Mouse (Mus musculus) limb, embryonic 14.5 days (tissue): ENCODE measurements around the gene Clec3a. TPM values are rescaled to one million over a fixed set of nuclear protein-coding genes. Genes with fewer than 3 reads are reported as not detected.

Experiments used
- ATAC-seq: fragments of 200-750 bp; cut with Nextera tagmentation; 2 replicates; pipeline ENCODE4 v1.8.0; 2017; ENCODE audit warnings: low read depth, moderate number of reproducible peaks, moderate TSS enrichment; ENCODE audit not compliant: low FRiP score
- DNase-seq: peaks from one replicate; pipeline ENCODE4 v3.0.0-alpha.2; 2015; ENCODE audit warnings: low spot score
- H3K27ac ChIP-seq: fragments of 300-500 bp; sonication (generic); replicated peaks from 2 replicates; pipeline ENCODE4 v1.5.1; 2014; ENCODE audit warnings: low read depth, mild to moderate bottlenecking, low read length, moderate library complexity, mixed read lengths
- H3K27me3 ChIP-seq: fragments of 300-500 bp; sonication (generic); 2 replicates; pipeline ENCODE4 v1.6.1; 2014; ENCODE audit warnings: low read length, mixed read lengths; ENCODE audit not compliant: control insufficient read depth, insufficient read depth
- H3K36me3 ChIP-seq: fragments of 300-500 bp; sonication (generic); 2 replicates; pipeline ENCODE4 v1.6.1; 2014; ENCODE audit warnings: mild to moderate bottlenecking, low read length, moderate library complexity, mixed read lengths; ENCODE audit not compliant: control insufficient read depth, insufficient read depth
- H3K4me1 ChIP-seq: fragments of 300-500 bp; sonication (generic); 2 replicates; pipeline ENCODE4 v1.6.1; 2014; ENCODE audit warnings: antibody characterized with exemption, low read length, mixed read lengths; ENCODE audit not compliant: control insufficient read depth, insufficient read depth
- H3K4me2 ChIP-seq: fragments of 300-500 bp; sonication (generic); replicated peaks from 2 replicates; pipeline ENCODE4 v1.6.1; 2014; ENCODE audit warnings: low read depth, mild to moderate bottlenecking, low read length, moderate library complexity; ENCODE audit not compliant: severe bottlenecking
- H3K4me3 ChIP-seq: fragments of 300-500 bp; sonication (generic); replicated peaks from 2 replicates; pipeline ENCODE4 v1.5.1; 2014; ENCODE audit warnings: low read length
- H3K9ac ChIP-seq: fragments of 300-500 bp; sonication (generic); 2 replicates; pipeline ENCODE4 v1.6.1; 2014; ENCODE audit warnings: mild to moderate bottlenecking, low read depth, low read length, moderate library complexity; ENCODE audit not compliant: severe bottlenecking
- H3K9me3 ChIP-seq: fragments of 300-500 bp; sonication (generic); 2 replicates; pipeline ENCODE4 v1.6.1; 2016; ENCODE audit warnings: low read length; ENCODE audit not compliant: control insufficient read depth
- POLR2A ChIP-seq: fragments of 200-500 bp; IDR thresholded peaks from 2 replicates; pipeline ENCODE4 v1.8.0; 2012; ENCODE audit warnings: inconsistent platforms, mild to moderate bottlenecking, moderate library complexity, borderline replicate concordance; ENCODE audit not compliant: insufficient read depth, insufficient read length; ENCODE audit errors: extremely low read depth
- WGBS: fragments of 180-500 bp; shearing (Covaris S2); extraction: QIAGEN DNeasy Blood & Tissue Kit; methylation state at CpG from one replicate; pipeline ENCODE4 v1.1.7; 2014; 5-methylcytosine and 5-hydroxymethylcytosine counted together
- polyA plus RNA-seq, 2 experiments: library from polyadenylated mRNA; depleted of rRNA in 1 of 2; stranded (reverse) in 1 of 2; unstranded in 1 of 2; fragments of >200 nt; fragmentation: Nextera tagmentation in 1 of 2; extraction: Ambion mirVana in 1 of 2; gene quantifications; 2 replicates each; pipeline versions ENCODE4 v1.2.1 to v1.2.3; 2012 to 2014

Clec3a gene
- polyA plus RNA-seq, 2 experiments, result 3.4 to 8.3 TPM

- 92% methylated on average over 10 of the region's 10 CpGs for WGBS
- TF ChIP-seq POLR2A, result no peak
- ATAC-seq, result no peak
Measured at GRCm38 (mm10) chr8:114469208-114469590, 51.3 kb downstream of the Clec3a start.

GRCm38 (mm10) chr8:114473546-114473945, 55.7 kb downstream of the Clec3a start:
- H3K4me3 ChIP-seq, result no peak overlapping the region
- no peak for TF ChIP-seq POLR2A
- H3K9me3 ChIP-seq, result no peaks in the 10 kb centered on the region
- no peaks in the 10 kb centered on the region for H3K27me3 ChIP-seq
- no peak for ATAC-seq
- no peak overlapping the region for H3K9ac ChIP-seq
- 93% methylated on average over 11 of the region's 11 CpGs for WGBS
- no peaks in the 10 kb centered on the region for H3K4me1 ChIP-seq
- H3K27ac ChIP-seq, result no peak overlapping the region
- no peak for DNase-seq
- H3K4me2 ChIP-seq, result no peak overlapping the region
- no peaks in the 10 kb centered on the region for H3K36me3 ChIP-seq

More at GRCm38 (mm10) chr8:114469208-114469590, 51.3 kb downstream of the Clec3a start:
- H3K4me2 ChIP-seq, result no peak overlapping the region
- DNase-seq, result no peak
- no peaks in the 10 kb centered on the region for H3K36me3 ChIP-seq
- H3K27ac ChIP-seq, result no peak overlapping the region
- H3K27me3 ChIP-seq, result no peaks in the 10 kb centered on the region
- no peaks in the 10 kb centered on the region for H3K4me1 ChIP-seq
- H3K9me3 ChIP-seq, result no peaks in the 10 kb centered on the region
- H3K9ac ChIP-seq, result no peak overlapping the region
- no peak overlapping the region for H3K4me3 ChIP-seq

Other genes with a start within 250 kb of the Clec3a start
- 9.9 and 10.7 TPM in 2 replicates for gene Vat1l, start 212.5 kb upstream of the Clec3a start, polyA plus RNA-seq (2012; rRNA removed)
- 3.4 and 3.9 TPM in 2 replicates for gene Vat1l, start 212.5 kb upstream of the Clec3a start, polyA plus RNA-seq (2014; fragmentation: Nextera tagmentation; extraction: Ambion mirVana)
- 8.6 TPM in 2 replicates for gene Wwox, start 21.6 kb downstream of the Clec3a start, polyA plus RNA-seq (2012; rRNA removed)
- gene Wwox, start 21.6 kb downstream of the Clec3a start, polyA plus RNA-seq (2014; fragmentation: Nextera tagmentation; extraction: Ambion mirVana), result 8.9 and 9.4 TPM in 2 replicates